Mouse (Mus musculus) hindbrain, embryonic 10.5 days (tissue): ENCODE results near the gene Lmna. TPM values are rescaled to one million over a fixed set of nuclear protein-coding genes. Genes with fewer than 3 reads are reported as not detected.

Experiments
- DNase-seq: peaks from one replicate; pipeline ENCODE4 v3.0.0-alpha.2; 2017; ENCODE audit warnings: low spot score
- H3K27ac ChIP-seq: fragments of 300-500 bp; sonication (generic); 2 replicates; pipeline ENCODE4 v1.5.1; 2016; ENCODE audit warnings: mild to moderate bottlenecking, moderate library complexity
- H3K27me3 ChIP-seq: fragments of 300-500 bp; sonication (generic); 2 replicates; pipeline ENCODE4 v1.6.1; 2016; ENCODE audit warnings: mild to moderate bottlenecking; ENCODE audit not compliant: poor library complexity, insufficient read depth, severe bottlenecking
- H3K36me3 ChIP-seq: fragments of 300-500 bp; sonication (generic); 2 replicates; pipeline ENCODE4 v1.6.1; 2016; ENCODE audit warnings: mild to moderate bottlenecking, moderate library complexity
- H3K4me1 ChIP-seq: fragments of 300-500 bp; sonication (generic); replicated peaks from 2 replicates; pipeline ENCODE4 v1.6.1; 2016; ENCODE audit warnings: mild to moderate bottlenecking
- H3K4me3 ChIP-seq: fragments of 300-500 bp; sonication (generic); 2 replicates; pipeline ENCODE4 v1.5.1; 2016; ENCODE audit warnings: mild to moderate bottlenecking, moderate library complexity
- H3K9me3 ChIP-seq: fragments of 300-500 bp; sonication (generic); 2 replicates; pipeline ENCODE4 v1.6.1; 2016; ENCODE audit warnings: mild to moderate bottlenecking, moderate library complexity
- WGBS: fragments of 180-500 bp; shearing (Covaris S2); methylation state at CpG from one replicate; pipeline ENCODE4 v1.1.7; 2016; 5-methylcytosine and 5-hydroxymethylcytosine counted together
- polyA plus RNA-seq: library from polyadenylated mRNA; unstranded; fragments of >200 nt; fragmentation: Nextera tagmentation; extraction: Ambion mirVana; gene quantifications from 2 replicates; pipeline ENCODE4 v1.2.1, GENCODE M21; 2016

Gene Lmna
- polyA plus RNA-seq, 1 experiment from 2014 or later: 24.0 TPM

- Histone ChIP-seq H3K4me3 (no peak overlapping the region), H3K9me3 (no peaks in the 10 kb centered on the region), H3K4me1 (peaks cover 58% of the 10 kb centered on the region), H3K27ac (no peak overlapping the region), H3K27me3 (peaks cover 54% of the 10 kb centered on the region), H3K36me3 (no peaks in the 10 kb centered on the region)
- DNase-seq: no peak
- WGBS: 80% methylated on average over 7 of the region's 7 CpGs
These were observed 9.7 kb downstream of the Lmna start for GRCm38 (mm10) chr3:88500087-88500486.

DNA sequence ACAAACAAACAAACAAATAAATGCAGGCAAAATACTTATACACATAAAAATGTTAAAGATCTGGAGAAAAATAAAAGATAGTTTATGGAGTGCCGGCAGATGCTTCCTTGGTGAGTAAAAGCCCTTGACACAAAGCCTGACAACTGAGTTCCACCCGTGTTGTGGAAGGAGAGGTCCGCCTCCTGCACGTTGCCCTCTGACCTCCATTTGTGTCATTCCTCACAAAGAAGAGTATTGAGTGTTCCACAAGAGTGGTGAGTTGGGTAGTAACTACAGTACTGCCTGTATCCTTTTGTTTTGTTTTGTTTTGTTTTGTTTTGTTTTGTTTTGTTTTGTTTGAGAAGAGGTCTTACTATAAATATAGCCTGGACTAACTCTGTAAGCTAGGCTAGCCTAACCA is 10.2 kb downstream of the Lmna start:
- 66% methylated on average over 4 of the region's 4 CpGs for WGBS
- Histone ChIP-seq H3K27ac (no peak overlapping the region), H3K36me3 (no peaks in the 10 kb centered on the region), H3K4me1 (peaks cover 58% of the 10 kb centered on the region), H3K27me3 (peaks cover 55% of the 10 kb centered on the region), H3K4me3 (no peak overlapping the region), H3K9me3 (no peaks in the 10 kb centered on the region)
- DNase-seq: no peak

DNA sequence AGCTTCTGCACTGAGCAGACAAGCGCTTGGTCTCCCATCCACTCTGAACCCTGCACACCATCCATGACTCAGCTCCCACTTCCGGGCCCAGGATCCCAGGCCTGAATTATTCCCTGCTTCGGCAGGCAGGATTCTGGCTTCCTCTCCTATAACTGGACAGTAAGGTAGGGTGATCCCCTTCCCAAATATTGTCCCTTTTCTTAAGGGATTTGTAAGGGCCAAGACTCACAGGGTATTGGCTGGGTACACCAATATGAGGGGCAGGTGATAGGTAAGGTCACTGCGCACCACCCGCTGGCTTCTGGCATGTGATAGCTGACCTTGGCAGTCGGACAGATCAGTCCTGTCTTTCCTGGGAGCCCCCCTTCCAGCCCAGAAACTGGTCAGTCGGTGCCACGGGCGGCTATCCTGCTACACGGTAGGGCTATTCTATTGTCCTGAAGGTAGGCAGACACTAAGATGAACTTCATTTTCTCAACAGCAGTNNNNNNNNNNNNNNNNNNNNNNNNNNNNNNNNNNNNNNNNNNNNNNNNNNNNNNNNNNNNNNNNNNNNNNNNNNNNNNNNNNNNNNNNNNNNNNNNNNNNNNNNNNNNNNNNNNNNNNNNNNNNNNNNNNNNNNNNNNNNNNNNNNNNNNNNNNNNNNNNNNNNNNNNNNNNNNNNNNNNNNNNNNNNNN is 13.9 kb downstream of the Lmna start:
- peaks cover 47% of the 10 kb centered on the region for H3K4me1 ChIP-seq
- no peaks in the 10 kb centered on the region for H3K36me3 ChIP-seq
- 89% methylated on average over 10 of the region's 10 CpGs for WGBS
- H3K9me3 ChIP-seq: no peaks in the 10 kb centered on the region
- no peak overlapping the region; the same call in 1 of the 2 replicates for H3K27ac ChIP-seq
- H3K27me3 ChIP-seq: peaks cover 29% of the 10 kb centered on the region
- no peak overlapping the region for H3K4me3 ChIP-seq
- no peak for DNase-seq

GRCm38 (mm10) chr3:88494836-88495628 is 14.7 kb downstream of the Lmna start:
- no peak for DNase-seq
- H3K9me3 ChIP-seq: no peaks in the 10 kb centered on the region
- H3K4me3 ChIP-seq: no peak overlapping the region
- peak overlapping the region; percentile 19 for H3K27ac ChIP-seq
- WGBS: 79% methylated on average over 9 of the region's 9 CpGs
- no peaks in the 10 kb centered on the region for H3K36me3 ChIP-seq
- H3K27me3 ChIP-seq: peaks cover 31% of the 10 kb centered on the region
- H3K4me1 ChIP-seq: peaks cover 40% of the 10 kb centered on the region

- peak overlapping the region; percentile 91; the same call in 1 of the 2 replicates for H3K27ac ChIP-seq
- no peak for DNase-seq
- H3K36me3 ChIP-seq: no peaks in the 10 kb centered on the region
- H3K4me1 ChIP-seq: peaks cover 39% of the 10 kb centered on the region
- 79% methylated on average over 11 of the region's 11 CpGs for WGBS
- H3K27me3 ChIP-seq: peaks cover 38% of the 10 kb centered on the region
- H3K4me3 ChIP-seq: peak overlapping the region; percentile 58; the same call in 1 of the 2 replicates
- H3K9me3 ChIP-seq: no peaks in the 10 kb centered on the region
These were observed 15.8 kb downstream of the Lmna start for GRCm38 (mm10) chr3:88493706-88494582.

DNA sequence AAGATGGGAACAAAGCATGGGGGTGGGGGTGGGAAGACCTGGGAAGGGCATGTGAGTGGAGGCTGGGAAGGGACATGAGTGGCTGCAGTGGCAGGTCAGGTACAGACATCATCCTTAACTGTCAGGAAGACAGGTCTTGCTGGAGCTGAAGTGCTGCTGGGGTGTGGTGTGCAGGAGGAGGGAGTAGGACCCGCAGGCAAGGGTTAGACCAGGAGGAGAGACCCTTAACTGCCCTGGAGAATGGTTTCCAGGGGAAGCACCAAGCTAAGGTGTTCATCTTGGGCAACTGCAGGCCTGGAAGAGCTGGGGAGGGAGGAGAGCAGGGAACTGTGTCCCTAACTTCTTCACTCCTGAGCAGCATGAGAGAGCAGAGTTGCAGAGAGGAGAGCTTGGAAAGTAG is 22.4 kb downstream of the Lmna start:
- peaks cover 80% of the 10 kb centered on the region for H3K27me3 ChIP-seq
- no peak for DNase-seq
- H3K4me3 ChIP-seq: no peak overlapping the region
- 66% methylated on average over 1 of the region's 1 CpGs for WGBS
- no peaks in the 10 kb centered on the region for H3K9me3 ChIP-seq
- H3K36me3 ChIP-seq: no peaks in the 10 kb centered on the region
- peaks cover 32% of the 10 kb centered on the region for H3K4me1 ChIP-seq
- H3K27ac ChIP-seq: no peak overlapping the region

- Histone ChIP-seq H3K9me3 (no peaks in the 10 kb centered on the region), H3K36me3 (no peaks in the 10 kb centered on the region), H3K27me3 (peaks cover 85% of the 10 kb centered on the region), H3K27ac (no peak overlapping the region), H3K4me1 (peaks cover 33% of the 10 kb centered on the region), H3K4me3 (no peak overlapping the region)
- 68% methylated on average over 4 of the region's 4 CpGs for WGBS
- no peak for DNase-seq
These were observed 22.9 kb downstream of the Lmna start for GRCm38 (mm10) chr3:88486887-88487286.

GRCm38 (mm10) chr3:88486043-88486442 is 23.7 kb downstream of the Lmna start:
- H3K27ac ChIP-seq: no peak overlapping the region
- WGBS: 68% methylated on average over 5 of the region's 5 CpGs
- H3K36me3 ChIP-seq: no peaks in the 10 kb centered on the region
- H3K4me3 ChIP-seq: no peak overlapping the region
- no peak for DNase-seq
- H3K27me3 ChIP-seq: peaks cover 89% of the 10 kb centered on the region
- H3K9me3 ChIP-seq: no peaks in the 10 kb centered on the region
- H3K4me1 ChIP-seq: peaks cover 36% of the 10 kb centered on the region

GRCm38 (mm10) chr3:88484597-88485316 is 25.0 kb downstream of the Lmna start:
- H3K36me3 ChIP-seq: no peaks in the 10 kb centered on the region
- DNase-seq: peak; percentile 62
- H3K27me3 ChIP-seq: peaks cover 86% of the 10 kb centered on the region
- peaks cover 36% of the 10 kb centered on the region for H3K4me1 ChIP-seq
- H3K9me3 ChIP-seq: no peaks in the 10 kb centered on the region
- 8% methylated on average over 39 of the region's 39 CpGs for WGBS
- H3K4me3 ChIP-seq: peak overlapping the region; percentile 50
- H3K27ac ChIP-seq: peak overlapping the region; percentile 74

- WGBS: 4% methylated on average over 5 of the region's 5 CpGs
- no peaks in the 10 kb centered on the region for H3K9me3 ChIP-seq
- H3K4me3 ChIP-seq: no peak overlapping the region
- peak; percentile 81 for DNase-seq
- H3K36me3 ChIP-seq: no peaks in the 10 kb centered on the region
- peaks cover 79% of the 10 kb centered on the region for H3K27me3 ChIP-seq
- H3K4me1 ChIP-seq: peaks cover 33% of the 10 kb centered on the region
- no peak overlapping the region for H3K27ac ChIP-seq
These were observed 26.1 kb downstream of the Lmna start for GRCm38 (mm10) chr3:88483621-88484020.

- H3K4me3 ChIP-seq: no peak overlapping the region
- no peaks in the 10 kb centered on the region for H3K9me3 ChIP-seq
- peaks cover 79% of the 10 kb centered on the region for H3K27me3 ChIP-seq
- no peak overlapping the region for H3K27ac ChIP-seq
- peaks cover 28% of the 10 kb centered on the region for H3K4me1 ChIP-seq
- H3K36me3 ChIP-seq: no peaks in the 10 kb centered on the region
- DNase-seq: no peak
- 73% methylated on average over 8 of the region's 8 CpGs for WGBS
These were observed 26.6 kb downstream of the Lmna start for GRCm38 (mm10) chr3:88483141-88483540.

GRCm38 (mm10) chr3:88482336-88482735 is 27.4 kb downstream of the Lmna start:
- peaks cover 72% of the 10 kb centered on the region for H3K27me3 ChIP-seq
- no peaks in the 10 kb centered on the region for H3K9me3 ChIP-seq
- H3K27ac ChIP-seq: no peak overlapping the region
- 30% methylated on average over 18 of the region's 18 CpGs for WGBS
- peaks cover 32% of the 10 kb centered on the region for H3K4me1 ChIP-seq
- no peak for DNase-seq
- no peak overlapping the region for H3K4me3 ChIP-seq
- no peaks in the 10 kb centered on the region for H3K36me3 ChIP-seq
